Mouse (Mus musculus) midbrain, embryonic 11.5 days (tissue): Measurements from ENCODE around the gene Pank2. TPM values are rescaled to one million over a fixed set of nuclear protein-coding genes. Genes with fewer than 3 reads are reported as not detected.
"Not testable (repeated sequence)": the region's sequence is repeated elsewhere in the genome, so short reads cannot be mapped to it uniquely, and the experiment has no call there.

Source experiments
- ATAC-seq: fragments of 200-750 bp; cut with Nextera tagmentation; 2 replicates; pipeline ENCODE4 v1.8.0; 2017; ENCODE audit warnings: moderate TSS enrichment, moderate library complexity; ENCODE audit not compliant: low FRiP score
- DNase-seq: peaks from one replicate; pipeline ENCODE4 v3.0.0; 2015; ENCODE audit warnings: low spot score; ENCODE audit errors: missing footprints
- H3K27ac ChIP-seq: fragments of 300-500 bp; sonication (generic); 2 replicates; pipeline ENCODE4 v1.5.1; 2014; ENCODE audit warnings: low read depth, low read length
- H3K27me3 ChIP-seq: fragments of 300-500 bp; sonication (generic); 2 replicates; pipeline ENCODE4 v1.6.1; 2014; ENCODE audit warnings: mild to moderate bottlenecking, low read length, moderate library complexity, mixed read lengths; ENCODE audit not compliant: control insufficient read depth, insufficient read depth
- H3K36me3 ChIP-seq: fragments of 300-500 bp; sonication (generic); 2 replicates; pipeline ENCODE4 v1.6.1; 2014; ENCODE audit warnings: mild to moderate bottlenecking, low read length, moderate library complexity, mixed read lengths; ENCODE audit not compliant: control insufficient read depth, insufficient read depth
- H3K4me1 ChIP-seq: fragments of 300-500 bp; sonication (generic); 2 replicates; pipeline ENCODE4 v1.6.1; 2014; ENCODE audit warnings: low read length; ENCODE audit not compliant: control insufficient read depth, insufficient read depth
- H3K4me2 ChIP-seq: fragments of 300-500 bp; sonication (generic); 2 replicates; pipeline ENCODE4 v1.6.1; 2014; ENCODE audit warnings: mild to moderate bottlenecking, moderate library complexity
- H3K4me3 ChIP-seq: fragments of 300-500 bp; sonication (generic); 2 replicates; pipeline ENCODE4 v1.5.1; 2014; ENCODE audit warnings: low read depth, low read length
- H3K9ac ChIP-seq: fragments of 300-500 bp; sonication (generic); 2 replicates; pipeline ENCODE4 v1.6.1; 2014; ENCODE audit warnings: low read length
- H3K9me3 ChIP-seq: fragments of 300-500 bp; sonication (generic); 2 replicates; pipeline ENCODE4 v1.6.1; 2016; ENCODE audit warnings: low read length; ENCODE audit not compliant: control insufficient read depth
- WGBS: fragments of 180-500 bp; shearing (Covaris S2); extraction: QIAGEN DNeasy Blood & Tissue Kit; methylation state at CpG from one replicate; pipeline ENCODE4 v1.1.7; 2014; 5-methylcytosine and 5-hydroxymethylcytosine counted together
- polyA plus RNA-seq: library from polyadenylated mRNA; unstranded; fragments of >200 nt; fragmentation: Nextera tagmentation; extraction: Ambion mirVana; gene quantifications from 2 replicates; pipeline ENCODE4 v1.2.1, GENCODE M21; 2014

Pank2 gene
- polyA plus RNA-seq, 1 experiment from 2014 or later: 61.1 TPM

- no peak for DNase-seq
Observed at GRCm38 (mm10) chr2:131304497-131304896, 42.2 kb downstream of the Pank2 start.

GRCm38 (mm10) chr2:131305226-131305625, 42.9 kb downstream of the Pank2 start:
- not testable (repeated sequence) for H3K4me3 ChIP-seq, H3K9ac ChIP-seq, DNase-seq, H3K4me1 ChIP-seq, H3K36me3 ChIP-seq, H3K4me2 ChIP-seq, ATAC-seq, H3K9me3 ChIP-seq, H3K27ac ChIP-seq, H3K27me3 ChIP-seq
- WGBS: 92% methylated on average over 1 of the region's 1 CpGs

More at GRCm38 (mm10) chr2:131304497-131304896, 42.2 kb downstream of the Pank2 start:
- Histone ChIP-seq H3K4me2 (no peak overlapping the region), H3K9me3 (no peaks in the 10 kb centered on the region), H3K4me1 (no peaks in the 10 kb centered on the region), H3K9ac (no peak overlapping the region), H3K27ac (no peak overlapping the region), H3K27me3 (no peaks in the 10 kb centered on the region), H3K4me3 (no peak overlapping the region), H3K36me3 (peaks cover 9% of the 10 kb centered on the region)
- ATAC-seq: no peak
- WGBS: 89% methylated on average over 9 of the region's 9 CpGs

- Histone ChIP-seq H3K36me3 (peaks cover 5% of the 10 kb centered on the region), H3K27ac (no peak overlapping the region), H3K9me3 (no peaks in the 10 kb centered on the region), H3K27me3 (no peaks in the 10 kb centered on the region), H3K4me2 (no peak overlapping the region), H3K4me1 (no peaks in the 10 kb centered on the region), H3K9ac (no peak overlapping the region), H3K4me3 (no peak overlapping the region)
- DNase-seq (no peak), ATAC-seq (no peak)
- 85% methylated on average over 5 of the region's 5 CpGs for WGBS
Observed at GRCm38 (mm10) chr2:131307391-131307790, 45.1 kb downstream of the Pank2 start.

- 50% methylated on average over 2 of the region's 2 CpGs for WGBS
- no peaks in the 10 kb centered on the region for H3K27me3 ChIP-seq
- no peaks in the 10 kb centered on the region for H3K4me1 ChIP-seq
- no peaks in the 10 kb centered on the region for H3K9me3 ChIP-seq
- DNase-seq (no peak), ATAC-seq (no peak)
- no peak overlapping the region for H3K4me2 ChIP-seq
- H3K36me3 ChIP-seq: peaks cover 1% of the 10 kb centered on the region; the same call in 1 of the 2 replicates
- no peak overlapping the region for H3K9ac ChIP-seq
- no peak overlapping the region for H3K4me3 ChIP-seq
- no peak overlapping the region for H3K27ac ChIP-seq
Observed at GRCm38 (mm10) chr2:131307822-131308221, 45.5 kb downstream of the Pank2 start.

GRCm38 (mm10) chr2:131309296-131309695, 47.0 kb downstream of the Pank2 start:
- Histone ChIP-seq H3K4me3 (no peak overlapping the region), H3K4me2 (no peak overlapping the region), H3K27ac (no peak overlapping the region), H3K9ac (no peak overlapping the region), H3K27me3 (no peaks in the 10 kb centered on the region), H3K9me3 (no peaks in the 10 kb centered on the region), H3K4me1 (no peaks in the 10 kb centered on the region), H3K36me3 (no peaks in the 10 kb centered on the region; the same call in 1 of the 2 replicates)
- 80% methylated on average over 6 of the region's 6 CpGs for WGBS
- DNase-seq: no peak
- no peak for ATAC-seq

- Histone ChIP-seq H3K4me1 (no peaks in the 10 kb centered on the region), H3K36me3 (no peaks in the 10 kb centered on the region), H3K9ac (no peak overlapping the region), H3K4me3 (no peak overlapping the region), H3K27me3 (no peaks in the 10 kb centered on the region), H3K4me2 (no peak overlapping the region), H3K9me3 (peaks cover 7% of the 10 kb centered on the region; the same call in 1 of the 2 replicates), H3K27ac (no peak overlapping the region)
- ATAC-seq: no peak
- 85% methylated on average over 2 of the region's 2 CpGs for WGBS
- no peak for DNase-seq
Observed at GRCm38 (mm10) chr2:131316167-131316566, 53.9 kb downstream of the Pank2 start.

GRCm38 (mm10) chr2:131319401-131319800, 57.1 kb downstream of the Pank2 start:
- Histone ChIP-seq H3K4me3 (no peak overlapping the region), H3K9ac (no peak overlapping the region), H3K27ac (no peak overlapping the region), H3K9me3 (peaks cover 7% of the 10 kb centered on the region; the same call in 1 of the 2 replicates), H3K27me3 (no peaks in the 10 kb centered on the region), H3K4me1 (no peaks in the 10 kb centered on the region), H3K36me3 (no peaks in the 10 kb centered on the region), H3K4me2 (no peak overlapping the region)
- DNase-seq (no peak), ATAC-seq (no peak)
- 90% methylated on average over 6 of the region's 6 CpGs for WGBS

GRCm38 (mm10) chr2:131321192-131321591, 58.9 kb downstream of the Pank2 start:
- H3K27ac ChIP-seq, H3K4me2 ChIP-seq, H3K4me3 ChIP-seq, H3K9ac ChIP-seq, H3K36me3 ChIP-seq, ATAC-seq, DNase-seq, H3K27me3 ChIP-seq, H3K9me3 ChIP-seq, H3K4me1 ChIP-seq: not testable (repeated sequence)
- 73% methylated on average over 3 of the region's 3 CpGs for WGBS

GRCm38 (mm10) chr2:131323675-131324074, 61.4 kb downstream of the Pank2 start:
- no peaks in the 10 kb centered on the region for H3K36me3 ChIP-seq
- no peaks in the 10 kb centered on the region for H3K27me3 ChIP-seq
- no peaks in the 10 kb centered on the region for H3K4me1 ChIP-seq
- H3K27ac ChIP-seq: no peak overlapping the region
- 77% methylated on average over 1 of the region's 1 CpGs for WGBS
- no peak overlapping the region for H3K9ac ChIP-seq
- H3K4me3 ChIP-seq: no peak overlapping the region
- no peak for DNase-seq
- no peak overlapping the region for H3K4me2 ChIP-seq
- H3K9me3 ChIP-seq: no peaks in the 10 kb centered on the region
- no peak for ATAC-seq

GRCm38 (mm10) chr2:131326044-131326443, 63.7 kb downstream of the Pank2 start:
- H3K4me2 ChIP-seq: no peak overlapping the region
- no peak for ATAC-seq
- no peak overlapping the region for H3K4me3 ChIP-seq
- H3K27ac ChIP-seq: no peak overlapping the region
- 72% methylated on average over 3 of the region's 3 CpGs for whole genome bisulfite sequencing
- H3K36me3 ChIP-seq: no peaks in the 10 kb centered on the region
- no peaks in the 10 kb centered on the region for H3K27me3 ChIP-seq
- H3K9me3 ChIP-seq: no peaks in the 10 kb centered on the region
- H3K4me1 ChIP-seq: no peaks in the 10 kb centered on the region
- H3K9ac ChIP-seq: no peak overlapping the region
- DNase-seq: no peak
